Mouse (Mus musculus): ENCODE measurements around the gene Sap30. TPM values are rescaled to one million over a fixed set of nuclear protein-coding genes. Genes with fewer than 3 reads are reported as not detected.

Gene Sap30
- polyA plus RNA-seq, 3 experiments from 2014 or later, result 0.39 to 2.6 TPM; not detected in 1

DNA sequence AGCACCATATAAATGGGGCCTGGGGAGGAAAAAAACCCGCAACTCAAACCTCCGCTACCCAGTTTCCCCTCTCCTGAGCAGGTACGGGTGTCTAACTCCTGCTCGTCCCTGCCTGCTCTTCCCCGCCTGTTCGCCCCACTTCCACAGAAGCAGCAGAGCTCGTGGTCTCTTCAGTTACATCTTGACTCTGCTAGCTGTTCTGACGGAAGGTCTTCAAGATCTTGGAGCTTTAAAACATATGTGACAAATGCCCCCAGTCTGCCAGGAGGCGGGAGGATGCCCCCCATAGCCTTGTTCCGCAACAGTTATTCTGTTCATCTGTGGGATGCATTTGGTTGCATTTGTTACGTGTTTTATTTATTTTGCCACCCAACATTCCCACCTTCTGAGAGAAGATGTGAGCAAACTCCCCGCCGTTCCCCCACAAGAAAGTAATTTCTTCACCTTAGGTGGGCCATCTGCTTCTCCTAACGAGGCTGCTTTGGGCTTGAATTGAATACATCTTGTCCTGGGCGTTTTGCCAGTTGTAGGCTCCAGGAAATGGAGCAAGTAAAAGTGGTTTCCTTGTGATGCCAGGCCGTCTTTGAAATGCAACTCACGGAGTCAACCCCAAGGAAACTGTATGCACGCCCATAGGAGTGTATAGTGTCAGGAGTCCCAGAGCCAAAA, 51.8 kb downstream of the Sap30 start:
- peak; percentile 25 for ATAC-seq

DNA sequence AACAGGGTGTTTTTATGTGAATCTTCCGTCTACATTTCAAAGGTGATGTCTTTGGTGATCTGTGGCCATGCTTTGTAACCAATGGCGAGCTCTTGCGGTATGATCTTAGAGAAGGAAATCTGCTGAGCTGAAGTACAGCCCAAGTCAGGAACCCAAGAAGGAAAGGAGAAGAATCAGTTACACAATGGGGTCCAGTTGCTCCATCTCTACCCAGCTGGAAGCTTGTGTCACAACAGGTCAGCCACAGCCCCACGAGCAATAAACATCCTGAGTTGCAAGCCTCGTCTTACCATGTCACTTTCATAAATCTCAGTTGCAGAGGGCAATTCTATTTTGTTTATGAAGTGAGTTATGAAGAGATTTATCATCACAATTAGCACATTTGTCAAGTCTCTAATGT, 54.9 kb downstream of the Sap30 start:
- ATAC-seq, result no peak

Other genes starting within 250 kb of the Sap30 start
- not detected for gene Hand2, start 166.9 kb downstream of the Sap30 start, polyA plus RNA-seq (2017; shearing (Covaris generic))
- not detected for gene Scrg1, start 31.9 kb downstream of the Sap30 start, polyA plus RNA-seq (2017; shearing (Covaris generic))
- 1,000 to 10,000 TPM in 1 of 3 experiments, 100 to 1,000 TPM in 2; 206 to 1,205 (median 248) TPM for gene Hmgb2, start 24.0 kb upstream of the Sap30 start, polyA plus RNA-seq (2017; shearing (Covaris generic))
- gene Galnt7, start 165.2 kb upstream of the Sap30 start, polyA plus RNA-seq (2017; shearing (Covaris generic)), result 10 to 100 TPM; 27.5 to 30.5 (median 29.3) TPM